Mouse (Mus musculus) hematopoietic stem cell, adult 5-6 weeks (primary cell): ENCODE measurements around the gene Dynlt1a. TPM values are rescaled to one million over a fixed set of nuclear protein-coding genes. Genes with fewer than 3 reads are reported as not detected.
A peak's percentile ranks its signal among the peaks of the same experiment; 100 is the strongest.
"Not testable (repeated sequence)": the region's sequence is repeated elsewhere in the genome, so short reads cannot be mapped to it uniquely, and the experiment has no call there.

Experiments used
- ATAC-seq, 2 experiments: fragments of 125-278 bp in 1 of 2; replicated peaks in 1 of 2; 2 replicates each; pipeline ENCODE4 v1.8.0; 2016 to 2017; ENCODE audit warnings: inconsistent platforms in 2 of 2, mild to moderate bottlenecking in 2 of 2, moderate number of reproducible peaks in 2 of 2, low read depth in 1 of 2, moderate TSS enrichment in 1 of 2; ENCODE audit not compliant: low FRiP score in 2 of 2, poor library complexity in 2 of 2, severe bottlenecking in 2 of 2, insufficient read depth in 1 of 2, low TSS enrichment in 1 of 2
- total RNA-seq: library from RNA; stranded (forward); fragments of 172-1452, 232-1000 nt; gene quantifications from 2 replicates; pipeline ENCODE4 v1.2.3, GENCODE M21; 2017

The Dynlt1a gene
- total RNA-seq, 1 experiment from 2014 or later = 4.4 TPM

- ATAC-seq = not testable (repeated sequence)
These were observed 17.0 kb downstream of the Dynlt1a start for GRCm38 (mm10) chr17:6300190-6300863.

- not testable (repeated sequence) for ATAC-seq
These were observed 20.1 kb downstream of the Dynlt1a start for GRCm38 (mm10) chr17:6297060-6297795.

- ATAC-seq = not testable (repeated sequence)
These were observed 23.4 kb downstream of the Dynlt1a start for GRCm38 (mm10) chr17:6293882-6294281.

- not testable (repeated sequence) for ATAC-seq
These were observed 28.3 kb downstream of the Dynlt1a start for GRCm38 (mm10) chr17:6289045-6289444.

- ATAC-seq = not testable (repeated sequence)
These were observed 31.1 kb downstream of the Dynlt1a start for GRCm38 (mm10) chr17:6286169-6286568.

GRCm38 (mm10) chr17:6283137-6283536 is 34.2 kb downstream of the Dynlt1a start:
- ATAC-seq = not testable (repeated sequence)

- not testable (repeated sequence) for ATAC-seq
These were observed 36.8 kb downstream of the Dynlt1a start for GRCm38 (mm10) chr17:6280513-6280912.

GRCm38 (mm10) chr17:6279772-6280171 is 37.5 kb downstream of the Dynlt1a start:
- 0 out of 4 replicates have a peak, but pooled peaks of 1 of the 2 experiments have one; percentile 5 for ATAC-seq

GRCm38 (mm10) chr17:6279205-6279604 is 38.1 kb downstream of the Dynlt1a start:
- peak; percentile 35 to 52; a peak in 3 of 4 replicates for ATAC-seq

GRCm38 (mm10) chr17:6274693-6275092 is 42.6 kb downstream of the Dynlt1a start:
- not testable (repeated sequence) for ATAC-seq

GRCm38 (mm10) chr17:6271970-6272369 is 45.3 kb downstream of the Dynlt1a start:
- ATAC-seq = peak; percentile 46 to 56

- ATAC-seq = 0 out of 4 replicates have a peak, but pooled peaks of 1 of the 2 experiments have one; percentile 25
These were observed 46.5 kb downstream of the Dynlt1a start for GRCm38 (mm10) chr17:6270840-6271239.

GRCm38 (mm10) chr17:6269876-6270831 is 47.1 kb downstream of the Dynlt1a start:
- peak; percentile 51 to 69; a peak in 3 of 4 replicates for ATAC-seq

GRCm38 (mm10) chr17:6257070-6257456 is 60.2 kb downstream of the Dynlt1a start:
- not testable (repeated sequence) for ATAC-seq

GRCm38 (mm10) chr17:6256400-6257069 is 60.8 kb downstream of the Dynlt1a start, which contains the start of gene Tmem181a:
Gene Tmem181a, plus strand, starts transcription at chr17:6256860.
- peak; percentile 63 to 71 for ATAC-seq
